Mouse (Mus musculus) pancreas, adult 10 weeks (tissue): ENCODE data around the gene Lbr. TPM values are rescaled to one million over a fixed set of nuclear protein-coding genes. Genes with fewer than 3 reads are reported as not detected.

Source experiments
- polyA plus RNA-seq: library from polyadenylated mRNA; stranded (reverse); fragments of 350-450 nt; fragmentation: Illumina TruSeq; extraction: RNeasy Lipid Tissue Mini Kit (QIAGEN cat#74804); gene quantifications from one replicate; pipeline ENCODE4 v1.2.3, GENCODE M21; 2015; ENCODE audit warnings: low read depth, low replicate concordance; ENCODE audit not compliant: insufficient read depth

The Lbr gene
- polyA plus RNA-seq, result 8.1 TPM

GRCm38 (mm10) chr1:181842781-181843180 is at the start of gene Lbr:
TSS of gene Lbr (minus strand) at chr1:181843046.

Other genes starting within 250 kb of the Lbr start
- gene Enah, start 176.9 kb upstream of the Lbr start, polyA plus RNA-seq, result 6.0 TPM